Mouse (Mus musculus) liver, postnatal 0 days (tissue): ENCODE measurements around the gene Dnaic2. TPM values are rescaled to one million over a fixed set of nuclear protein-coding genes. Genes with fewer than 3 reads are reported as not detected.

Experiments
- ATAC-seq: fragments of 200-750 bp; cut with Nextera tagmentation; 2 replicates; pipeline ENCODE4 v1.8.0; 2017; ENCODE audit warnings: mild to moderate bottlenecking, moderate library complexity
- DNase-seq: peaks from one replicate; pipeline ENCODE4 v3.0.0-alpha.2; 2016
- H3K27ac ChIP-seq: fragments of 300-500 bp; sonication (generic); 2 replicates; pipeline ENCODE4 v1.5.1; 2014; ENCODE audit warnings: antibody characterized with exemption, moderate library complexity, mild to moderate bottlenecking, low read depth
- H3K27me3 ChIP-seq: fragments of 300-500 bp; sonication (generic); 2 replicates; pipeline ENCODE4 v1.6.1; 2014; ENCODE audit warnings: low read length, control low read depth, mixed read lengths; ENCODE audit not compliant: insufficient read depth
- H3K36me3 ChIP-seq: fragments of 300-500 bp; sonication (generic); replicated peaks from 2 replicates; pipeline ENCODE4 v1.6.1; 2014; ENCODE audit warnings: mild to moderate bottlenecking, control low read depth, low read length, moderate library complexity, mixed read lengths; ENCODE audit not compliant: insufficient read depth
- H3K4me1 ChIP-seq: fragments of 300-500 bp; sonication (generic); 2 replicates; pipeline ENCODE4 v1.6.1; 2014; ENCODE audit warnings: antibody characterized with exemption, mild to moderate bottlenecking, control low read depth; ENCODE audit not compliant: insufficient read depth
- H3K4me2 ChIP-seq: fragments of 300-500 bp; sonication (generic); 2 replicates; pipeline ENCODE4 v1.6.1; 2014; ENCODE audit warnings: low read depth, mild to moderate bottlenecking, low read length, moderate library complexity, mixed read lengths
- H3K4me3 ChIP-seq: fragments of 300-500 bp; sonication (generic); 2 replicates; pipeline ENCODE4 v1.5.1; 2014; ENCODE audit warnings: low read depth, low read length
- H3K9ac ChIP-seq: fragments of 300-500 bp; sonication (generic); replicated peaks from 2 replicates; pipeline ENCODE4 v1.6.1; 2014; ENCODE audit warnings: mild to moderate bottlenecking, moderate library complexity
- H3K9me3 ChIP-seq: fragments of 300-500 bp; sonication (generic); 2 replicates; pipeline ENCODE4 v1.6.1; 2016; ENCODE audit warnings: mild to moderate bottlenecking, control low read depth, low read length, mixed read lengths
- CTCF ChIP-seq: sonication (generic); IDR thresholded peaks from 2 replicates; pipeline ENCODE4 v1.5.1; 2016; ENCODE audit warnings: antibody characterized with exemption, low read depth
- EP300 ChIP-seq: IDR thresholded peaks from 2 replicates; pipeline ENCODE4 v1.6.1; 2016; ENCODE audit warnings: antibody characterized with exemption, low read depth, mild to moderate bottlenecking
- WGBS: fragments of 180-500 bp; shearing (Covaris S2); extraction: QIAGEN DNeasy Blood & Tissue Kit; methylation state at CpG from one replicate; pipeline ENCODE4 v1.1.7; 2014; ENCODE audit not compliant: insufficient replicate concordance; 5-methylcytosine and 5-hydroxymethylcytosine counted together
- polyA plus RNA-seq: library from polyadenylated mRNA; unstranded; fragments of >200 nt; fragmentation: Nextera tagmentation; extraction: Ambion mirVana; gene quantifications from 2 replicates; pipeline ENCODE4 v1.2.1, GENCODE M21; 2015

Gene Dnaic2
- polyA plus RNA-seq, 1 experiment from 2014 or later = 0.13 TPM

GRCm38 (mm10) chr11:114807025-114807424 lies 79.8 kb downstream of the Dnaic2 start:
- ATAC-seq (no peak), DNase-seq (no peak)
- Histone ChIP-seq H3K36me3 (no peaks in the 10 kb centered on the region), H3K4me1 (peaks cover 8% of the 10 kb centered on the region), H3K27me3 (no peaks in the 10 kb centered on the region), H3K9ac (no peak overlapping the region), H3K4me2 (no peak overlapping the region), H3K27ac (no peak overlapping the region), H3K4me3 (no peak overlapping the region), H3K9me3 (no peaks in the 10 kb centered on the region)
- WGBS = 58% methylated on average over 2 of the region's 2 CpGs
- TF ChIP-seq CTCF (no peak), EP300 (no peak)

Other genes starting within 250 kb of the Dnaic2 start
- 793 and 837 TPM in 2 replicates for gene Rpl38, start 58.9 kb upstream of the Dnaic2 start, polyA plus RNA-seq
- 22.1 and 23.7 TPM in 2 replicates for gene Ttyh2, start 52.0 kb upstream of the Dnaic2 start, polyA plus RNA-seq
- gene Kif19a, start 38.0 kb downstream of the Dnaic2 start, polyA plus RNA-seq = 0.11 and 0.13 TPM in 2 replicates
- gene Btbd17, start 68.5 kb downstream of the Dnaic2 start, polyA plus RNA-seq = not detected in 2 replicates
- not detected in 2 replicates for gene Gpr142, start 71.5 kb downstream of the Dnaic2 start, polyA plus RNA-seq
- 23.2 and 24.9 TPM in 2 replicates for gene Gprc5c, start 123.7 kb downstream of the Dnaic2 start, polyA plus RNA-seq
- gene Cd300a, start 162.6 kb downstream of the Dnaic2 start, polyA plus RNA-seq = 7.7 and 9.7 TPM in 2 replicates
- 1.8 and 2.5 TPM in 2 replicates for gene Cd300lb, start 207.0 kb downstream of the Dnaic2 start, polyA plus RNA-seq
- 0.29 TPM in 1 of 2 replicates, not detected in the other for gene Cd300c, start 241.7 kb downstream of the Dnaic2 start, polyA plus RNA-seq